Mouse (Mus musculus) left cerebral cortex, postnatal 4 days (tissue): ENCODE data around the gene Gm12184. TPM values are rescaled to one million over a fixed set of nuclear protein-coding genes. Genes with fewer than 3 reads are reported as not detected.
"Not testable (repeated sequence)": the region's sequence is repeated elsewhere in the genome, so short reads cannot be mapped to it uniquely, and the experiment has no call there.

Experiments
- DNase-seq: peaks from one replicate; pipeline ENCODE4 v3.0.0-alpha.2; 2022
- intact Hi-C: fragments of 180-260 bp; cut with DNase I; formaldehyde crosslinking; loops from one replicate; pipeline ENCODE4 v1.15.1; 2025
- total RNA-seq, 2 experiments: library from RNA; stranded (reverse); gene quantifications; 2 replicates each; pipeline ENCODE4 v1.2.3; 2021

Gene Gm12184
- 1 to 10 TPM in 1 of 2 experiments, under 1 TPM in 1; 0.89 to 2.4 TPM for total RNA-seq

GRCm38 (mm10) chr11:48825979-48826751 lies at the start of gene Gm12184, which contains the start of gene Trim7:
TSS of gene Gm12184 (minus strand) at chr11:48826655.
TSS of gene Trim7 (plus strand) at chr11:48826140.
- intact Hi-C loops, result not testable (repeated sequence)
- DNase-seq, result peak; percentile 21

- intact Hi-C loops, DNase-seq: not testable (repeated sequence)
These were observed 48.9 kb upstream of the Gm12184 start for GRCm38 (mm10) chr11:48875343-48875837.

GRCm38 (mm10) chr11:48874465-48874864 lies 48.0 kb upstream of the Gm12184 start:
- DNase-seq, result peak; percentile 27

GRCm38 (mm10) chr11:48873591-48874290 lies 47.3 kb upstream of the Gm12184 start:
- intact Hi-C loops, result loop anchor here (5.0 kb wide), 2 partner anchors 229 to 394 kb away; no protein-coding TSS in a partner anchor
- DNase-seq, result no peak

More at GRCm38 (mm10) chr11:48874465-48874864, 48.0 kb upstream of the Gm12184 start:
- intact Hi-C loops, result loop anchor here (5.0 kb wide), 2 partner anchors 228 to 393 kb away; no protein-coding TSS in a partner anchor

GRCm38 (mm10) chr11:48872695-48873300 lies 46.3 kb upstream of the Gm12184 start:
- no peak for DNase-seq
- intact Hi-C loops, result loop anchor here (5.0 kb wide), 2 partner anchors 230 to 395 kb away; no protein-coding TSS in a partner anchor

GRCm38 (mm10) chr11:48871817-48872541 lies 45.5 kb upstream of the Gm12184 start:
- intact Hi-C loops, result loop anchor here (5.0 kb wide), 2 partner anchors 230 to 395 kb away; no protein-coding TSS in a partner anchor
- peak; percentile 9 for DNase-seq

- DNase-seq, result peak; percentile 41
- intact Hi-C loops, result loop anchor here (5.0 kb wide), 2 partner anchors 231 to 396 kb away; no protein-coding TSS in a partner anchor
These were observed 44.8 kb upstream of the Gm12184 start, which contains the start of gene Irgm1 for GRCm38 (mm10) chr11:48871201-48871772. TSS of gene Irgm1 (minus strand) at chr11:48871683.

GRCm38 (mm10) chr11:48870781-48871180 lies 44.3 kb upstream of the Gm12184 start:
- no peak for DNase-seq
- intact Hi-C loops, result loop anchor here (5.0 kb wide), 2 partner anchors 232 to 397 kb away; no protein-coding TSS in a partner anchor

- DNase-seq, result no peak
- intact Hi-C loops, result loop anchor here (5.0 kb wide), 2 partner anchors 233 to 398 kb away; no protein-coding TSS in a partner anchor
These were observed 43.1 kb upstream of the Gm12184 start for GRCm38 (mm10) chr11:48869380-48870110.

- intact Hi-C loops, result no loop called here
- no peak for DNase-seq
These were observed 40.0 kb upstream of the Gm12184 start for GRCm38 (mm10) chr11:48866481-48866880.

- intact Hi-C loops, result no loop called here
These were observed 37.4 kb upstream of the Gm12184 start for GRCm38 (mm10) chr11:48863808-48864207.

GRCm38 (mm10) chr11:48862784-48863319 lies 36.4 kb upstream of the Gm12184 start:
- no peak for DNase-seq
- intact Hi-C loops, result no loop called here

More at GRCm38 (mm10) chr11:48863808-48864207, 37.4 kb upstream of the Gm12184 start:
- no peak for DNase-seq

- intact Hi-C loops, result loop anchor here (2.0 to 5.0 kb wide), 2 partner anchors 37 to 68 kb away; no protein-coding TSS in a partner anchor
These were observed 32.6 kb upstream of the Gm12184 start for GRCm38 (mm10) chr11:48859014-48859413.

GRCm38 (mm10) chr11:48853474-48854180 lies 27.2 kb upstream of the Gm12184 start:
- peak; percentile 82 for DNase-seq
- intact Hi-C loops, result no loop called here

More at GRCm38 (mm10) chr11:48859014-48859413, 32.6 kb upstream of the Gm12184 start:
- DNase-seq, result peak; percentile 46

GRCm38 (mm10) chr11:48852624-48853473 lies 26.4 kb upstream of the Gm12184 start:
- intact Hi-C loops, result no loop called here
- DNase-seq, result no peak

- intact Hi-C loops, result no loop called here
- DNase-seq, result no peak
These were observed 25.7 kb upstream of the Gm12184 start for GRCm38 (mm10) chr11:48852190-48852589.
